Mouse (Mus musculus) frontal cortex, postnatal 10 days (tissue): ENCODE results near the gene Oasl2.
"Not testable (repeated sequence)": the region's sequence is repeated elsewhere in the genome, so short reads cannot be mapped to it uniquely, and the experiment has no call there.

ENCODE experiments used
- DNase-seq, 2 experiments: peaks; one replicate each; pipeline ENCODE4 v3.0.0; 2022; ENCODE audit warnings: low spot score in 2 of 2, mixed read lengths in 1 of 2

The Oasl2 gene

DNA sequence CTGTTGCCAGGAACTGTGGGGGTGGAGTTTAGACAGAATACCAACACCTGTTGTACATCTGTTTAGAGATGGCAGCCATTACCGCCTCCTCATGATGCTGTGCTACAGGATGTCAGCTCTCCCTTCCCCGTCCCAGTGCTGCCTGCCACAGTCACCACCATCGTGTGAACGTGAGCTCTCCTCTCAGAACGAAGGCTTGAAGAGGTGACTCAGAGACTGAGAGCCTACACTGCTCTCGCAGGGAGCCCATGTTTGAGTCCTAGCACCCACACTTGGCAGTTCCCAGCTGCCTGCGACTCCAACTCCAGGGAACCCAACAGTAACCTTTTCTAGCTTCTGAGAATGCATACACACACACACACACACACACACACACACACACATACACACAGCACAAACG, 18.1 kb downstream of the Oasl2 start:
- no peak for DNase-seq

DNA sequence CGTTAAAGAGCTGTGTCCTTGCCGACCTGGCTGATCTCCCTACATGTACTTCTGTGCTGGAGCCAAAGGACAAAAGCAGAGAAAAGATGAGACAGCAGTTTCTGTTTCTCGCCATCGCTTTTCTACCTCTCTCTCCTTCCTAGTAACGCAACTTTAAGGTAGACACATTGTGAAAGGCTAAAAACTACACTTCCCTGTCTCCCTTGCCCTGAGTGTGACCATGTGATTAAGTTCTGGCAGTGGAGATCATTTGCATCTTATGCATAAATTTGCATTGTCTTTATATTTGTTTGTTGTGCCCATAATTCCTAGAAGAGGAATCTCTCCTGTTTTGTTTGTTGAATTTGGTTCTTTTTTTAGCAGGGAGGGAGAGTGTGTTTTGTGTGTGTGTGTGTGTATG, 19.1 kb downstream of the Oasl2 start:
- DNase-seq: no peak

GRCm38 (mm10) chr5:114916777-114917176, 20.0 kb downstream of the Oasl2 start:
- DNase-seq: no peak

DNA sequence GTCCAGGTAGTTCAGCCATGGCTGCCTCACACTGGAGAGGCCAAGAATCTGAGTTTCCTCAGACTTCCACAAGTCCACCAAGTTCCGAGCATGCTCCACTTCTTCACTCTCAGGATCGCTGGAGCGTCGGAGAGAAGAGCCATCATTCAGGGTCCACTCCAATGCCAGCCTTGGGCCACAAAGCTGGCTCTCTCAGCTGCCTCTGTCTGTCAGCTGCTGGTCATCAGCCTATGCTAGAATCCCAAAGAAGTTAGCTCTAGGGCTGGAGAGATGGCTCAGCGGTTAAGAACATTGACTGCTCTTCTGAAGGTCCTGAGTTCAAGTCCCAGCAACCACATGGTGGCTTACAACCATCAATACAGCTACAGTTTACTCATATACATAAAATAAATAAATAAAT, 20.6 kb downstream of the Oasl2 start:
- DNase-seq: not testable (repeated sequence)

- no peak for DNase-seq
These were observed 25.0 kb downstream of the Oasl2 start for GRCm38 (mm10) chr5:114921551-114922365.

DNA sequence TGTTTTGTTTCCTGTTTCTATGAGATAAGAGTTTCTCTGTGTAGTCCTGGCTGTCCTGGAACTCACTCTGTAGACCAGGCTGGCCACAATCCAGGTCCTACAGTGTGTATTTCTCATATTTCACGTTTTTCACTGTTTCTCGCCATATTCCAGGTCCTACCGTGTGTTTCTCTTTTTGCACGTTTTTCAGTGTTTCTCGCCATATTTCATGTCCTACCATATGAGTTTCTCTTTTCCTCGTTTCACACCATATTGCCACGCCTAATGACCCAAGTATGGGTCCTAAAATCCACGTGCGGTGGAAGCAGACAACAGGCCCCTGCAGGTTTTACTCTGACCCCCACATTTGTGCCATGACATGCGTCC, 25.6 kb downstream of the Oasl2 start:
- DNase-seq: no peak

- DNase-seq: no peak
These were observed 26.3 kb downstream of the Oasl2 start, which contains the start of gene Oasl1 for GRCm38 (mm10) chr5:114922998-114923473. Gene Oasl1, plus strand, starts transcription at chr5:114923240.

- DNase-seq: no peak
These were observed 29.5 kb downstream of the Oasl2 start for GRCm38 (mm10) chr5:114926153-114926684.

GRCm38 (mm10) chr5:114926753-114927152, 30.0 kb downstream of the Oasl2 start:
- DNase-seq: no peak

- DNase-seq: no peak
These were observed 34.9 kb downstream of the Oasl2 start for GRCm38 (mm10) chr5:114931626-114932025.

- no peak for DNase-seq
These were observed 36.5 kb downstream of the Oasl2 start for GRCm38 (mm10) chr5:114933206-114933605.

DNA sequence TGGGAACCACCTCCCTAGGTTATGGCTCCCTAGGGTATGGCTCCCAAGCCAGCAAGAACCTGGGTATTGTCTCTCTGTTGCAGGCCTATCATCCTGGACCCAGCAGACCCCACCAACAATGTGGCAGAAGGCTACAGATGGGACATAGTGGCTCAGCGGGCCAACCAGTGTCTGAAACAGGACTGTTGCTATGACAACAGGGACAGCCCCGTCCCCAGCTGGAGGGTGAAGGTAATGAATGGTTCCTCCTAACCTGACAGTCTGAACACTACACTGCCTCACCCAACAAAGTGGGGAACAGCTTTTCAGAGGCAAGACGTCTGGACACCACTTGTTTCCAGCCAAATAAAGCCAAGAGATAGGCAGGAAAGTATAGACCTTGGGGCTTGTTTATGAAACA, 39.1 kb downstream of the Oasl2 start:
- DNase-seq: no peak

DNA sequence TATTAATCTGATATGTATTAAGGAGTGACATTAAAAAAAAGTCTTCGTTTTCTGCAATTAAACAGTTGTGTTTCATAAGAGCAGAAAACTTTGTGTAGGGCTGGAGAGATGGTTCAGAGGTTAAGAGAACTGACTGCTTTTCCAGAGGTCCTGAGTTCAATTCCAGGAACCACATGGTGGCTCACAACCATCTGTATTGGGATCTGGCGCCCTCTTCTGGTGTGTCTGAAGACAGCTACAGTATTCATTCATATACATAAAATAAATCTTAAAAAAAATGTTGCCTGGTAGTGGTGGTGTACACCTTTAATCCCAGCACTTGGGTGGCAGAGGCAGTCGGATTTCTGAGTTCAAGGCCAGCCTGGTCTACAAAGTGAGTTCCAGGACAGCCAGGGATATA, 44.4 kb downstream of the Oasl2 start:
- not testable (repeated sequence) for DNase-seq

- DNase-seq: peak; percentile 85 to 86
These were observed 45.5 kb downstream of the Oasl2 start, which contains the start of gene 2210016L21Rik for GRCm38 (mm10) chr5:114942074-114942765. Gene 2210016L21Rik, plus strand, starts transcription at chr5:114942158.

- DNase-seq: no peak
These were observed 46.0 kb downstream of the Oasl2 start for GRCm38 (mm10) chr5:114942766-114943130.

DNA sequence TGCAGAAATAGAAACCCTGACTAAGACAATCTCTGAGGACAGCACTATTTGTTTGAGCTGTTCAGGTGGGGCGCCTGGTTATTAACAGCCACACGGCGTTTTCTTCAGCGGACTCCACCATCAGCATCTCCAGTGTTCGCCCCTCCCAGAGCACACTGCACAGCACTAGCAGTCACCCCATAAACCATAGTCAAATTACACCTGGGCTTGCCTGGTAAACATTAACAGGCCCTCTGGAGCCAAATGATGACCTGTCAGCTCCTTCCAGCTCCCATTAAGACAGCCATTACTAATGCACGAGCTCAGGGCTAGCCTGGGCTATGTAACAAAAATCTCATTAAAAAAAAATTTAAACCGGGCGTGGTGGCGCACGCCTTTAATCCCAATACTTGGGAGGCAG, 48.3 kb downstream of the Oasl2 start:
- no peak for DNase-seq

- DNase-seq: no peak
These were observed 52.2 kb downstream of the Oasl2 start for GRCm38 (mm10) chr5:114948891-114949290.

GRCm38 (mm10) chr5:114949316-114949715, 52.6 kb downstream of the Oasl2 start:
- DNase-seq: no peak

DNA sequence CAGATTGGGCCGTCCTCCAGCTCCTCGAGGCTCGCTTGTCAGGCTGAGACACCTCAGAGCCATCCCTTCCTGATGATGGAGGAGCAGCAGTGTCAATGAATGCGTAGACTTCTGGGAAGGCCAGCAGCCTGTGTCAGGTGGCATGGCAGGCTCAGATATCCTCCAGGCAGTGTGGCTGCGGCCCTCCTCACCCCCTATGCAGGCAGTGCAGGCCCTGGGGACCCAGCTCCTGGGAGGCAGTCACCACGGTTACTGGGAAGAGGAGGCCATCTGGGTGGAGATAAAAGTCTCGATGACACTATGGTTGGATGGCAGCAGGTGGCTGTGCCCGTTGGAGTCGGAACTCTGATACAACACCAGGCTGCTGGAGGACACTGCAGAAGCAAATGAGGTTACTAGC, 53.1 kb downstream of the Oasl2 start:
- no peak for DNase-seq

DNA sequence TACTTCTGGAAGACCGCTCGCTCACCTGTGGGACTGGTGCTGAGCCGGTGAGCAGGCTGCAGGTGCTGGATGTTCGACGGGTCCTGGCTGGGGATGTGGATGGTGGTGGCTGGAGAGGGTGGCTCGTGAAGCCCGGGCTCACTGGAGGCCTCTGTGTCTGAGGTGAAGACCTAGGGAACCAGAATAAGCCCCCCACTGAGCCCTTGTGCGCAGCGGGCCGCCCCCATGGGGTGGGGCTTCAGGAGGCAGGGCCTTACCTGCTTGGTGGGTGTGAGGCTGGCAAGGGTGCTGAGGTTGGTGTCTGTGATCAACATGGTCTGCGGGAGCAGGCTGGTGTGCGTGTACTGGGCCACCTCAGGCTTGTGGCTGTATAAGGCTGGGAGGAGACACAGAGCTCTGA, 53.9 kb downstream of the Oasl2 start:
- no peak for DNase-seq

- DNase-seq: no peak
These were observed 54.6 kb downstream of the Oasl2 start for GRCm38 (mm10) chr5:114951279-114951880.

DNA sequence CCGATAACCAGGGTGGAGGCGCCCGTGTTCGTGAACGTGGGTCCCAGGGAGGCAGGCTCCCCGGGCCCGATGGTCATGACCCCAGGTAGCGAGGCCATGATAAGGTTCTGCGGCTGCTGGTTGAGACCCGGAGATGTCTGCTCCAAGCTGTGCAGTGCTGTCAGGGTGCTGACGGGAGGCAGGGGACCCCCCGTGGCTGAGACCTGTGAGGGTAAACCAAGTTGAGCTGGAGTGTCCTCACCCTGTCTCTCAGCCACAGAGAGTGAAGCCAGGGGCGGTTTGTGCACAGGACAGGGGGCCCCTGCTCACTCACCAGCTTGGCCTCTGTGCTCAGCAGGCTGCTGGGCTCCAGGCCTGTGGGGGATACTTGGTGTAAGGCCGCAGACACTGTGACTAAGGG, 56.6 kb downstream of the Oasl2 start:
- no peak for DNase-seq
